ENCODE assay signal across 9 mouse cellular contexts in genomic region chr12:108078122-108078752, GRCm38 (mm10).
DNase-seq lines count a peak whose midpoint lies in the region; ATAC-seq and TF ChIP-seq lines count a peak whose summit lies in the region.
"Had no signal": no experiment of that assay in that cellular context is flagged by ENCODE, and none has a peak within 500 bp of the region (broad histone marks: within the 10 kb centered on the region; RNA-seq: fewer than 3 reads in every experiment).

No protein-coding gene starts in this region.

- peaks cover 7% of the 10 kb centered on the region for H3K4me1 ChIP-seq in embryonic facial prominence, embryonic 13.5 days

- CTCF ChIA-PET in Patski (lab: Charles Lee): no interaction called here

- no peak for TF ChIP-seq CTCF in Patski (IDR thresholded peaks at IDR 0.05)

- no peak overlapping the region for H3K4me2 ChIP-seq in embryonic facial prominence, embryonic 13.5 days

- POLR2A ChIA-PET in Patski (lab: Charles Lee): no interaction called here

- peak; percentile 11 for DNase-seq in kidney, adult 11 months
- no peak for DNase-seq in kidney, postnatal 14 days
- DNase-seq in Patski (ENCODE audit: low read depth, low spot score): no peak
- peak; percentile 21 to 60 for DNase-seq in kidney, postnatal 36 days
- DNase-seq in adrenal gland, postnatal 10 days: no peak

- H3K9me3 ChIP-seq in embryonic facial prominence, embryonic 13.5 days: no peaks in the 10 kb centered on the region

- ATAC-seq in Patski: peak; percentile 31
- ATAC-seq in embryonic facial prominence, embryonic 13.5 days (ENCODE audit: insufficient number of reproducible peaks, insufficient read depth, low FRiP score, low TSS enrichment, low read depth): 0 out of 2 replicates have a peak, but pooled peaks have one; percentile 32
- no peak for ATAC-seq in megakaryocyte, adult 5-6 weeks (ENCODE audit: poor library complexity, severe bottlenecking)

- H3K36me3 ChIP-seq in embryonic facial prominence, embryonic 13.5 days: no peaks in the 10 kb centered on the region

- no peak overlapping the region; the same call in 1 of the 2 replicates for H3K27ac ChIP-seq in embryonic facial prominence, embryonic 13.5 days
- H3K27ac ChIP-seq: macrophage had no signal

- H3K27me3 ChIP-seq in Patski: no peaks in the 10 kb centered on the region
- no peaks in the 10 kb centered on the region for H3K27me3 ChIP-seq in embryonic facial prominence, embryonic 13.5 days

- in situ Hi-C loops in Patski (cut with MboI; ENCODE audit: low pct_unique_long_range_greater_than_20kb): no loop called here

- H3K4me3 ChIP-seq in embryonic facial prominence, embryonic 13.5 days: no peak overlapping the region
- H3K4me3 ChIP-seq: erythroblast, embryonic 14.5 days had no signal

- H3K9ac ChIP-seq in embryonic facial prominence, embryonic 13.5 days: no peak overlapping the region

- WGBS in embryonic facial prominence, embryonic 13.5 days: 51% methylated on average over 10 of the region's 10 CpGs

Comparison
In these comparisons a context has a peak if more than half of its experiments do, and no peak if none do; other contexts are left out.
1. DNase-seq: peak in kidney, adult 11 months (single experiment) and kidney, postnatal 36 days (2 of 2); none in kidney, postnatal 14 days (single experiment), Patski (single experiment) and adrenal gland, postnatal 10 days (single experiment).